Mouse (Mus musculus) midbrain, embryonic 10.5 days (tissue): ENCODE data around the gene Ift88. TPM values are rescaled to one million over a fixed set of nuclear protein-coding genes. Genes with fewer than 3 reads are reported as not detected.

Source experiments
- polyA plus RNA-seq: library from polyadenylated mRNA; unstranded; fragments of >200 nt; fragmentation: Nextera tagmentation; extraction: Ambion mirVana; gene quantifications from 2 replicates; pipeline ENCODE4 v1.2.1, GENCODE M21; 2016

Gene Ift88
- polyA plus RNA-seq, 1 experiment from 2014 or later, result 12.1 TPM

Other genes with a start within 250 kb of the Ift88 start
- 5.4 and 6.8 TPM in 2 replicates for gene Cryl1, start 25.5 kb upstream of the Ift88 start, polyA plus RNA-seq
- gene Il17d, start 100.7 kb downstream of the Ift88 start, polyA plus RNA-seq, result 0.74 and 1.4 TPM in 2 replicates
- gene Eef1akmt1, start 147.6 kb downstream of the Ift88 start, polyA plus RNA-seq, result 91.0 and 110 TPM in 2 replicates
- 26.4 and 26.5 TPM in 2 replicates for gene Xpo4, start 241.4 kb downstream of the Ift88 start, polyA plus RNA-seq